Mouse (Mus musculus): ENCODE data around the gene Man1b1.

DNA sequence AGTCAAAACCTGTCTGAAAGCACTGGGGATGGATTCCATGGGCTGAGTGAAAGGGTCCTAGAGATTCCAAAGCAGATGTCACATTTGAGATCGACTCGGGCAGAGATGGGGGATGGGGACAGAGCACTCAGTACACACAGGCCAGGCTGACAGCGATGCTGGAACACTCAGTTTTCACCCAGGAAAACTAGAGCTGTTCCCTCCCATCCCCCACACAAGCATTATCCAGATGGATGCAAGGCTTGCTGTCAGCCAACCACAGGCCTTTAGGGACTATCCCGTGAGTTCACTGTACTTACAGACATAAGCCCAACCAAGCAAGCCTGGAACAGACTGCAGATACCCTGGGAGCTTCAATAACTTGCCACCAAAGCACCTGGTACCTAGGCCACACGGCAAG lies 59.1 kb downstream of the Man1b1 start:
- no peak for TF ChIP-seq POLR2A (IDR thresholded peaks at IDR 0.05; ENCODE audit: borderline replicate concordance, extremely low read depth, low read depth, low read length)
- no peak for TF ChIP-seq CTCF (IDR thresholded peaks at IDR 0.05; ENCODE audit: insufficient read depth, low read length)

Measured in lung, adult 2 months (tissue).